Mouse (Mus musculus) kidney, adult 8-10 months (tissue): ENCODE measurements around the gene Gpr183.

Source experiments
- DNase-seq, 2 experiments: peaks; one replicate each; pipeline ENCODE4 v3.0.0; 2022

Gpr183 gene

GRCm38 (mm10) chr14:121929243-121929951 lies 35.6 kb downstream of the Gpr183 start:
- no peak for DNase-seq

GRCm38 (mm10) chr14:121928375-121929137 lies 36.4 kb downstream of the Gpr183 start:
- peak; percentile 20 to 62 for DNase-seq

- no peak for DNase-seq
Observed at GRCm38 (mm10) chr14:121927451-121927850, 37.5 kb downstream of the Gpr183 start.

GRCm38 (mm10) chr14:121926901-121927300 lies 38.1 kb downstream of the Gpr183 start:
- DNase-seq: no peak

- no peak for DNase-seq
Observed at GRCm38 (mm10) chr14:121924876-121925275, 40.1 kb downstream of the Gpr183 start.

- no peak for DNase-seq
Observed at GRCm38 (mm10) chr14:121922731-121923130, 42.3 kb downstream of the Gpr183 start.

- DNase-seq: no peak
Observed at GRCm38 (mm10) chr14:121922016-121922415, 43.0 kb downstream of the Gpr183 start.

GRCm38 (mm10) chr14:121920511-121921124 lies 44.4 kb downstream of the Gpr183 start:
- peak; percentile 74 to 80 for DNase-seq

- DNase-seq: no peak
Observed at GRCm38 (mm10) chr14:121919752-121920151, 45.2 kb downstream of the Gpr183 start.

GRCm38 (mm10) chr14:121918266-121918665 lies 46.7 kb downstream of the Gpr183 start:
- DNase-seq: no peak

GRCm38 (mm10) chr14:121916311-121917094 lies 48.5 kb downstream of the Gpr183 start:
- DNase-seq: no peak

- DNase-seq: no peak
Observed at GRCm38 (mm10) chr14:121915621-121916020, 49.4 kb downstream of the Gpr183 start, which contains the start of gene Gpr18. Gene Gpr18 (minus strand): TSS chr14:121915781.

- DNase-seq: no peak
Observed at GRCm38 (mm10) chr14:121915143-121915542, 49.9 kb downstream of the Gpr183 start.

- no peak for DNase-seq
Observed at GRCm38 (mm10) chr14:121912501-121912900, 52.5 kb downstream of the Gpr183 start.

GRCm38 (mm10) chr14:121909868-121910267 lies 55.1 kb downstream of the Gpr183 start:
- no peak for DNase-seq

- DNase-seq: no peak
Observed at GRCm38 (mm10) chr14:121906992-121907681, 57.9 kb downstream of the Gpr183 start.

- DNase-seq: no peak
Observed at GRCm38 (mm10) chr14:121906341-121906991, 58.5 kb downstream of the Gpr183 start.

- no peak for DNase-seq
Observed at GRCm38 (mm10) chr14:121904754-121905153, 60.2 kb downstream of the Gpr183 start.

- DNase-seq: no peak
Observed at GRCm38 (mm10) chr14:121903381-121903876, 61.6 kb downstream of the Gpr183 start.
